Mouse (Mus musculus) cortical plate, adult 2 months (tissue): ENCODE results near the gene Rims3. TPM values are rescaled to one million over a fixed set of nuclear protein-coding genes. Genes with fewer than 3 reads are reported as not detected.

ENCODE experiments used
- H3K27ac ChIP-seq: fragments of 200-500 bp; 2 replicates; pipeline ENCODE4 v1.5.1; 2012; ENCODE audit warnings: low read length, control low read depth, inconsistent platforms; ENCODE audit not compliant: insufficient read depth
- H3K4me1 ChIP-seq: fragments of 200-500 bp; 2 replicates; pipeline ENCODE4 v1.6.1; 2011; ENCODE audit warnings: low read length; ENCODE audit not compliant: control insufficient read depth, insufficient read depth
- H3K4me3 ChIP-seq: fragments of 200-500 bp; 2 replicates; pipeline ENCODE4 v1.5.1; 2011; ENCODE audit warnings: mild to moderate bottlenecking, low read length, control low read depth; ENCODE audit not compliant: insufficient read depth
- CTCF ChIP-seq: fragments of 200-500 bp; IDR thresholded peaks from 2 replicates; pipeline ENCODE4 v1.5.1; 2011; ENCODE audit warnings: mild to moderate bottlenecking, control low read depth, low read length; ENCODE audit not compliant: insufficient read depth; ENCODE audit errors: extremely low read depth
- POLR2A ChIP-seq: fragments of 200-500 bp; IDR thresholded peaks from 2 replicates; pipeline ENCODE4 v1.6.1; 2011; ENCODE audit warnings: mild to moderate bottlenecking, low read length, control low read depth; ENCODE audit not compliant: insufficient read depth; ENCODE audit errors: extremely low read depth
- polyA plus RNA-seq: library from polyadenylated mRNA; depleted of rRNA; stranded (reverse); fragments of >200 nt; gene quantifications from 2 replicates; pipeline ENCODE4 v1.2.3, GENCODE M21; 2012

Rims3 gene
- polyA plus RNA-seq, 1 experiment = 95.7 TPM

GRCm38 (mm10) chr4:120845098-120845497 is 9.5 kb upstream of the Rims3 start:
- Histone ChIP-seq H3K4me3 (no peak overlapping the region), H3K4me1 (0 out of 2 replicates have a peak, but pooled peaks cover 2% of the 10 kb centered on the region), H3K27ac (no peak overlapping the region)
- TF ChIP-seq POLR2A = no peak
- TF ChIP-seq CTCF = no peak

- H3K27ac ChIP-seq = no peak overlapping the region
- H3K4me1 ChIP-seq = 0 out of 2 replicates have a peak, but pooled peaks cover 2% of the 10 kb centered on the region
- H3K4me3 ChIP-seq = no peak overlapping the region
- TF ChIP-seq CTCF = no peak
- TF ChIP-seq POLR2A = no peak
Observed at GRCm38 (mm10) chr4:120848909-120849308, 5.7 kb upstream of the Rims3 start.

- H3K4me1 ChIP-seq = 0 out of 2 replicates have a peak, but pooled peaks cover 2% of the 10 kb centered on the region
- H3K27ac ChIP-seq = no peak overlapping the region
- TF ChIP-seq POLR2A (no peak), CTCF (no peak)
- no peak overlapping the region for H3K4me3 ChIP-seq
Observed at GRCm38 (mm10) chr4:120849451-120849850, 5.2 kb upstream of the Rims3 start.

GRCm38 (mm10) chr4:120850946-120851345 is 3.7 kb upstream of the Rims3 start:
- Histone ChIP-seq H3K4me3 (no peak overlapping the region), H3K27ac (no peak overlapping the region), H3K4me1 (0 out of 2 replicates have a peak, but pooled peaks cover 2% of the 10 kb centered on the region)
- peak; percentile 76 for TF ChIP-seq CTCF
- TF ChIP-seq POLR2A = no peak

GRCm38 (mm10) chr4:120855360-120856060 is 894 bp downstream of the Rims3 start:
- TF ChIP-seq POLR2A (no peak), CTCF (no peak)
- Histone ChIP-seq H3K4me1 (peaks cover 6% of the 10 kb centered on the region), H3K27ac (no peak overlapping the region), H3K4me3 (peak overlapping the region; percentile 39)

- H3K4me3 ChIP-seq = peak overlapping the region; percentile 39
- no peak overlapping the region for H3K27ac ChIP-seq
- TF ChIP-seq CTCF (no peak), POLR2A (no peak)
- peaks cover 9% of the 10 kb centered on the region for H3K4me1 ChIP-seq
Observed at GRCm38 (mm10) chr4:120856376-120856775, 1.8 kb downstream of the Rims3 start.

- Histone ChIP-seq H3K4me1 (peaks cover 9% of the 10 kb centered on the region), H3K4me3 (no peak overlapping the region), H3K27ac (0 out of 2 replicates have a peak overlapping the region, but pooled peaks have one; percentile 32)
- TF ChIP-seq CTCF (no peak), POLR2A (no peak)
Observed at GRCm38 (mm10) chr4:120859865-120860264, 5.2 kb downstream of the Rims3 start.

- TF ChIP-seq POLR2A = no peak
- no peak for TF ChIP-seq CTCF
- Histone ChIP-seq H3K4me3 (no peak overlapping the region), H3K4me1 (peaks cover 7% of the 10 kb centered on the region), H3K27ac (no peak overlapping the region)
Observed at GRCm38 (mm10) chr4:120866211-120866610, 11.6 kb downstream of the Rims3 start.

GRCm38 (mm10) chr4:120868246-120868645 is 13.6 kb downstream of the Rims3 start:
- no peak for TF ChIP-seq POLR2A
- no peak for TF ChIP-seq CTCF
- no peak overlapping the region for H3K27ac ChIP-seq

GRCm38 (mm10) chr4:120868988-120869387 is 14.4 kb downstream of the Rims3 start:
- Histone ChIP-seq H3K4me3 (no peak overlapping the region), H3K27ac (no peak overlapping the region), H3K4me1 (peaks cover 7% of the 10 kb centered on the region)
- TF ChIP-seq CTCF = no peak
- no peak for TF ChIP-seq POLR2A

More at GRCm38 (mm10) chr4:120868246-120868645, 13.6 kb downstream of the Rims3 start:
- H3K4me3 ChIP-seq = no peak overlapping the region
- peaks cover 7% of the 10 kb centered on the region for H3K4me1 ChIP-seq
